Mouse (Mus musculus) stomach, embryonic 14.5 days (tissue): ENCODE data around the gene Sebox. TPM values are rescaled to one million over a fixed set of nuclear protein-coding genes. Genes with fewer than 3 reads are reported as not detected.

Experiments used
- ATAC-seq: fragments of 200-750 bp; cut with Nextera tagmentation; 2 replicates; pipeline ENCODE4 v1.8.0; 2017; ENCODE audit warnings: low read depth, moderate TSS enrichment; ENCODE audit not compliant: insufficient number of reproducible peaks, insufficient read depth, low FRiP score
- H3K27ac ChIP-seq: fragments of 300-500 bp; sonication (generic); 2 replicates; pipeline ENCODE4 v1.5.1; 2014; ENCODE audit warnings: mild to moderate bottlenecking, low read length, moderate library complexity, mixed read lengths
- H3K27me3 ChIP-seq: fragments of 300-500 bp; sonication (generic); 2 replicates; pipeline ENCODE4 v1.6.1; 2014; ENCODE audit warnings: low read length, control low read depth, mixed read lengths; ENCODE audit not compliant: control insufficient read depth, insufficient read depth
- H3K36me3 ChIP-seq: fragments of 300-500 bp; sonication (generic); 2 replicates; pipeline ENCODE4 v1.6.1; 2014; ENCODE audit warnings: mild to moderate bottlenecking, control low read depth, low read length, moderate library complexity, mixed read lengths; ENCODE audit not compliant: control insufficient read depth, insufficient read depth
- H3K4me1 ChIP-seq: fragments of 300-500 bp; sonication (generic); 2 replicates; pipeline ENCODE4 v1.6.1; 2014; ENCODE audit warnings: low read length, control low read depth, mixed read lengths; ENCODE audit not compliant: control insufficient read depth, insufficient read depth
- H3K4me2 ChIP-seq: fragments of 300-500 bp; sonication (generic); replicated peaks from 2 replicates; pipeline ENCODE4 v1.6.1; 2014; ENCODE audit warnings: low read depth, low read length, control low read depth
- H3K4me3 ChIP-seq: fragments of 300-500 bp; sonication (generic); 2 replicates; pipeline ENCODE4 v1.5.1; 2014; ENCODE audit warnings: low read depth, low read length, control low read depth
- H3K9ac ChIP-seq: fragments of 300-500 bp; sonication (generic); replicated peaks from 2 replicates; pipeline ENCODE4 v1.6.1; 2014; ENCODE audit warnings: low read depth, mild to moderate bottlenecking, control low read depth, low read length, moderate library complexity, mixed read lengths
- H3K9me3 ChIP-seq: fragments of 300-500 bp; sonication (generic); 2 replicates; pipeline ENCODE4 v1.6.1; 2016; ENCODE audit warnings: low read depth, low read length, control low read depth; ENCODE audit not compliant: control insufficient read depth
- WGBS: fragments of 180-500 bp; shearing (Covaris S2); extraction: QIAGEN DNeasy Blood & Tissue Kit; methylation state at CpG from one replicate; pipeline ENCODE4 v1.1.7; 2014; 5-methylcytosine and 5-hydroxymethylcytosine counted together
- polyA plus RNA-seq: library from polyadenylated mRNA; unstranded; fragments of >200 nt; fragmentation: Nextera tagmentation; extraction: Ambion mirVana; gene quantifications from 2 replicates; pipeline ENCODE4 v1.2.1, GENCODE M21; 2014

Gene Sebox
- polyA plus RNA-seq, 1 experiment from 2014 or later = not detected

- 0 out of 2 replicates have a peak, but pooled peaks cover 3% of the 10 kb centered on the region for H3K36me3 ChIP-seq
- under 1% methylated on average over 60 of the region's 60 CpGs for WGBS
- peaks cover 6% of the 10 kb centered on the region; the same call in 1 of the 2 replicates for H3K4me1 ChIP-seq
- peak; percentile 100 for ATAC-seq
- peak within 1 kb of the TSS; percentile 75 for H3K4me2 ChIP-seq
- no peaks in the 10 kb centered on the region; the same call in 1 of the 2 replicates for H3K9me3 ChIP-seq
- H3K4me3 ChIP-seq = peak within 1 kb of the TSS; percentile 65
- no peaks in the 10 kb centered on the region for H3K27me3 ChIP-seq
- peak within 1 kb of the TSS; percentile 63 for H3K9ac ChIP-seq
- peak within 1 kb of the TSS; percentile 79 for H3K27ac ChIP-seq
Measured at GRCm38 (mm10) chr11:78550168-78551058, 47.2 kb downstream of the Sebox start, which contains the start of gene Tmem97. Gene Tmem97, minus strand, starts transcription at chr11:78550777.

- peak overlapping the region; percentile 65 for H3K4me3 ChIP-seq
- H3K4me2 ChIP-seq = peak overlapping the region; percentile 75
- peak overlapping the region; percentile 72; the same call in 1 of the 2 replicates for H3K27ac ChIP-seq
- no peaks in the 10 kb centered on the region for H3K27me3 ChIP-seq
- ATAC-seq = 0 out of 2 replicates have a peak, but pooled peaks have one; percentile 8
- 0 out of 2 replicates have a peak overlapping the region, but pooled peaks have one; percentile 38 for H3K9ac ChIP-seq
- H3K4me1 ChIP-seq = peaks cover 6% of the 10 kb centered on the region; the same call in 1 of the 2 replicates
- H3K36me3 ChIP-seq = no peaks in the 10 kb centered on the region
- 33% methylated on average over 6 of the region's 6 CpGs for WGBS
- H3K9me3 ChIP-seq = no peaks in the 10 kb centered on the region; the same call in 1 of the 2 replicates
Measured at GRCm38 (mm10) chr11:78551059-78551398, 47.8 kb downstream of the Sebox start.

Other genes with a start within 250 kb of the Sebox start
- 98.3 and 98.7 TPM in 2 replicates for gene 2610507B11Rik, start 241.7 kb upstream of the Sebox start, polyA plus RNA-seq
- 0.17 and 0.32 TPM in 2 replicates for gene BC030499, start 212.6 kb upstream of the Sebox start, polyA plus RNA-seq
- gene Spag5, start 201.9 kb upstream of the Sebox start, polyA plus RNA-seq = 40.5 and 44.6 TPM in 2 replicates
- 18.8 and 21.2 TPM in 2 replicates for gene Aldoc, start 180.5 kb upstream of the Sebox start, polyA plus RNA-seq
- gene Pigs, start 175.0 kb upstream of the Sebox start, polyA plus RNA-seq = 67.7 and 69.8 TPM in 2 replicates
- gene Unc119, start 160.0 kb upstream of the Sebox start, polyA plus RNA-seq = 45.9 and 47.5 TPM in 2 replicates
- 0.45 and 0.64 TPM in 2 replicates for gene Foxn1, start 116.9 kb upstream of the Sebox start, polyA plus RNA-seq
- 0.10 TPM in 2 replicates for gene Slc13a2, start 81.2 kb upstream of the Sebox start, polyA plus RNA-seq
- 12.9 and 14.3 TPM in 2 replicates for gene Slc46a1, start 37.8 kb upstream of the Sebox start, polyA plus RNA-seq
- 2.1 and 3.6 TPM in 2 replicates for gene Sarm1, start 5.7 kb upstream of the Sebox start, polyA plus RNA-seq
- gene Vtn, start 4.4 kb upstream of the Sebox start, polyA plus RNA-seq = 0.81 and 5.4 TPM in 2 replicates
- 52.1 and 52.9 TPM in 2 replicates for gene Tmem199, start 8.7 kb downstream of the Sebox start, polyA plus RNA-seq
- 131 and 135 TPM in 2 replicates for gene Poldip2, start 8.7 kb downstream of the Sebox start, polyA plus RNA-seq
- 81.2 and 82.9 TPM in 2 replicates for gene Tnfaip1, start 32.9 kb downstream of the Sebox start, polyA plus RNA-seq
- 126 and 142 TPM in 2 replicates for gene Ift20, start 32.9 kb downstream of the Sebox start, polyA plus RNA-seq
- gene Tmem97, start 47.3 kb downstream of the Sebox start, polyA plus RNA-seq = 88.5 and 113 TPM in 2 replicates
- 10.1 and 13.4 TPM in 2 replicates for gene Nlk, start 193.9 kb downstream of the Sebox start, polyA plus RNA-seq
- 42.2 and 44.9 TPM in 2 replicates for gene Ccnq, start 248.3 kb downstream of the Sebox start, polyA plus RNA-seq